Mouse (Mus musculus) retina, embryonic 14.5 days (tissue): ENCODE measurements around the gene Dmkn.
"Not testable (repeated sequence)": the region's sequence is repeated elsewhere in the genome, so short reads cannot be mapped to it uniquely, and the experiment has no call there.

Experiments used
- DNase-seq: peaks from one replicate; pipeline ENCODE4 v3.0.0-alpha.2; 2015; ENCODE audit warnings: low spot score

Gene Dmkn

DNA sequence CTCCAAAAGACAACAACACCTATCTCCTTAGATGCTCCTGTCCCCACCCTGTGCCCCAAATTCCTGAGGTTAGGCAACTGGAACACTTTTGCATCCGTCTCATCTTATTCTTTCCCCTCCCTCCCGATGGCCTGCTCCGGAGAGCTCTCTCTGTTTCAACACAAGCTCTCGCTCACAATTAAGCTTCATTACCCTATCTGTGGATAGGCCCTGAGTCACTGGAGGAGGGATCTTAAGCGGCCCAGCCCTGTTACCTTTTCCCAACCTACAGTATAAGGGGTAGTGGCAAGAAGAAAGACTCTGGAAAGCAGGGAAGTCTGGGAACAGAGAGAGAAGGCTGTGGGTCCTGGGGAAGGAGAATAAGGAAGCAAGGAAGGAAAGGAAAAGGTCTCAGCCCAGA is at the start of gene Dmkn:
Dmkn (plus strand) TSS at position 301 of the 400 bp plus-strand sequence.
- no peak for DNase-seq

GRCm38 (mm10) chr7:30717006-30717715 is 46.4 kb upstream of the Dmkn start:
- DNase-seq = peak; percentile 90

GRCm38 (mm10) chr7:30717716-30718046 is 45.9 kb upstream of the Dmkn start:
- DNase-seq = no peak

DNA sequence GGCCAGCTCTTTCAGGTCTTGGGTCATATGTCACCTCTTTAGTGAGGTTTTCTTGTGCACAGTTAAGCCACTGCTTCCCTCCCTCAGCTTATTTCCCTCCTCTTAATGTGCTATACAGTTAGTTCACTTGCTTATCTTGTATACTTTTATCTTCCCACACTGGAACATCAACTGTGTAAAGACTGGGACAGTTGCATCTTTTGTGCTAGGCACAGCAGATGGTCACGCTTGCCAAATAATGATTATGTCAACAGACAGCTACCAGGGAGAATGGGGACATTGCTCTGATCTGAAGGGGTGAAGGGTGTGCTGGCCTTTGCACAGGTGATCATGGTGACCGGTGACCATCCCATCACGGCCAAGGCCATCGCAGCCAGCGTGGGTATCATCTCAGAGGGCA is 43.9 kb upstream of the Dmkn start:
- DNase-seq = no peak

GRCm38 (mm10) chr7:30721286-30721685 is 42.3 kb upstream of the Dmkn start:
- DNase-seq = no peak

DNA sequence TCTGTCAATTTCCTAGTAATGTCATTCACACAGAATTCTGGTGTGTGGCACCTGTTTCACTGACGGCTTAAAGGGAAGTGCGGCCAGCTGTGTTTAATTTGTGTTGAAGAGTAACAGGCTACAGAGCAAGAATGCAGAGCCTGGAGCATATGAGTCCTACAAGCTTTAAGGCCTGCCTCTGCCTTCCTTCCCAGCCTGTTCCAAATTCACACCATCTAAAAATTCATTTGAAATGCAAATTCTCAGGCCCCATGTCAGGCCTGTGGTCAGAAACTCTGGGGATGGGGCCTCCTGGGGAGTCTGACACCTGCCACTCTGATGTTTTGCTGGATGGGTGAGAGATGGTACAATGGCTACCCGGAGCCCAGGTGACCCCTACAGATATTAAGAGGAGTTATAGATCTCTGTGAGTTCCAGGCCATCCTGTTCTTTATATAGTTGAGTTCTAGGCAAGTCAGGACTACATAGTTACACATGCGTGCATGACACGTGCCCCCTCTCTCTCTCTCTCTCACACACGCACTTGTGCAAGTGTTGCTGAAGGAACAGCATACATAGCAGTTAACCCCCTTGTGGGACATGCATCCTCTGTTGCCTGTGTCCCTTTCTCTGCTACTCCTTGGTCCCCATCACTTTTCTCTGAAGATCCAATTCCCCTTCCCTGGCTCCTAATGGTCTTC is 40.1 kb upstream of the Dmkn start:
- no peak for DNase-seq

DNA sequence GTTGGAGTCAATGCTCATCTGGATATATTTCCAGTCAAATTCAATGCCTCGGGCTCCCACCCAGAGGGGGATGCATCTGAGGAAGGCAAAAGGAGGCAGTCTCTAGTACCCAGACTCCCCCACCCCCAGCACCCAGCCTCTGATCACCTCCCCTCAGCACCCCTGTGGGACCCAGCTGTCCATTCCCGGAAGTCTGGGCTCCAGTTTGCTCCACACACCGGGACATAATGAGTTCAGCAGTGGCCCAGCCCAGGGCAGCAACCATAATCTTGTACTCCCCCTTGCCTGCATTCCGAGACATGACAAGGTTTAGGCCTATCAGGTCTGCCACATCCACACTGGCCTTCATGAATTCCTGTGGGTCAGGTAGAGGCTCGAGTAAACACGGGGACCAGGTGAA is 35.3 kb upstream of the Dmkn start:
- no peak for DNase-seq

- no peak for DNase-seq
Observed at GRCm38 (mm10) chr7:30728739-30729395, 34.7 kb upstream of the Dmkn start.

- peak; percentile 97 for DNase-seq
Observed at GRCm38 (mm10) chr7:30729396-30730063, 34.0 kb upstream of the Dmkn start, which contains the start of gene Tmem147. TSS of gene Tmem147 (minus strand) at chr7:30729540.

GRCm38 (mm10) chr7:30730064-30730722 is 33.4 kb upstream of the Dmkn start:
- not testable (repeated sequence) for DNase-seq

DNA sequence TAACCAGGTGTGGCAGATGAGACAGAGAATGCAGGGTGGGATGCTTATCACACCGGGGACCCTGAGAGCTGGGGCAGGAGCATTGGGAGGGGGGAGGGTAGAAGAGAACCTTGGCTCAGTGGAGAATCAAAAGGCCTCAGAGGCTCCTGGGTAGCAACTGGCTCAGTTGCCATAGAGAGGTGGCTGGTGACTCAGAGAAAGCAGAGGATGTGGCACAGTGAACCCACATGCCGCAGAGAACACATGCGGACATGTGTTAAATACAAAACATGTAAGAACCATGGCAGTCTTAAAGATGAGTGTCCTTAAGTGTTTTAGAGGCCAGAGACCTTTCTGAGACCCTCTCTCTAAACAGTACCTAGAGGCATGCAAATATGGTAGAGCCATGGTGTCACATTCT is 27.3 kb upstream of the Dmkn start:
- DNase-seq = no peak

GRCm38 (mm10) chr7:30742570-30742969 is 21.0 kb upstream of the Dmkn start:
- not testable (repeated sequence) for DNase-seq

DNA sequence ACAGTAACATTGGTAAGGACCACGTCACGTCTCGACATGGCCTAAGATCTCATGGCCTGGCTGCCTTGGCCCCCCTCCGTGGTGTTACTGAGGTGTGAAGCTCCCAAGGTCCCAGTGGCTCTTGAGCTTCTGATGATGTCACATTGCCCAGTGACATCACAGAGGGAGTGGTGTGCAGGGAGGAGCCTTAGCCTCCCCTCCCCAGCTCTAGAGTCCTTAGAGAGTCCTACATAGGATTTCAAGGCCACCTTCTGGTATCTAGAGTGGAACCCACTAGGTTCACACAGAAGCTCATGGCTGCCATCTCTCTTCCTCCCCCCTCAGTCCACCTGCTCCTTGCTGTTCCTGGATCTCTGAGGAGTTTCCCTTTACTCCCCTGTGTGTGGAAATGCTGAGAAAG is 19.9 kb upstream of the Dmkn start, which contains the start of gene Gapdhs:
Gapdhs (minus strand) TSS at position 65 of the 400 bp plus-strand sequence.
- DNase-seq = not testable (repeated sequence)

GRCm38 (mm10) chr7:30744022-30744598 is 19.4 kb upstream of the Dmkn start:
- peak; percentile 7 for DNase-seq

GRCm38 (mm10) chr7:30747525-30748204 is 15.9 kb upstream of the Dmkn start:
- no peak for DNase-seq

DNA sequence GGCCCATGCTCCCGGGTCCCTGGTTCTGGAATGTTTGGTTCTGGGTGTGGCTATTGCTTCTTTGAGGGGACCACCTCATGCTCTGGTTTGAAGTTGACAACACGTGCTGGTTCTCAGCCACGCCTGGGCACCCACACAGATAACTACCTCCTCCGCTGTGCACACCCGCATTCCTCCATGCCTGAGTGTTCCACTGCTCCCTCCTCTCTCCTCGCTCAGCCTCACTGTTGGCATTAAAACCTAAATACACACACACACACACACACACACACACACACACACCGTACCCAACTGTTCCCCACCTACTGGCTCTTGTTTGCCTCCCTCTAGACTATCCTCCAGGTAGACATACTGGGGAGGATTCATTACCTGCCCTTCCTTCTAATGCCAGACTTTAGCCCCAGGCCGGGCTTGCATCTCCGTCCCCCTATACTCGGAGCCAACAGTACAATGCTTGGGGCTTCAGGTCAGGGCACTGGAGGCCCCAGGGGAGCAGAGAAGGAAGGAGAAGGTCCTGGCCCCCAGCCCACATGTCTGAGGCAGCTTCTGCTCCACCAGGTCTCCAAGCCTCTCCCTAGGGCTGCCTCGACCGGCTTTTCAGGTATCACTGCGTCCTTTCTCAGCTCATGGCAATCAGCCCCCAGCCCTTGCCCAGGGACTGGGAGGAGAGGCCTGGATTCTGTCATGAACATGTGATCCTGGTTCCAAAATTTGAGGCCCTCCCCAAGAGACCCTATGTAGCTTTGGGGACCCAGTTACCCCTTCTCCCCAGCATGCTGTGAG is 13.5 kb upstream of the Dmkn start:
- DNase-seq = no peak

- no peak for DNase-seq
Observed at GRCm38 (mm10) chr7:30751086-30751669, 12.4 kb upstream of the Dmkn start, which contains the start of gene Sbsn. TSS of gene Sbsn (plus strand) at chr7:30751471.

GRCm38 (mm10) chr7:30757001-30757400 is 6.6 kb upstream of the Dmkn start:
- DNase-seq = no peak

DNA sequence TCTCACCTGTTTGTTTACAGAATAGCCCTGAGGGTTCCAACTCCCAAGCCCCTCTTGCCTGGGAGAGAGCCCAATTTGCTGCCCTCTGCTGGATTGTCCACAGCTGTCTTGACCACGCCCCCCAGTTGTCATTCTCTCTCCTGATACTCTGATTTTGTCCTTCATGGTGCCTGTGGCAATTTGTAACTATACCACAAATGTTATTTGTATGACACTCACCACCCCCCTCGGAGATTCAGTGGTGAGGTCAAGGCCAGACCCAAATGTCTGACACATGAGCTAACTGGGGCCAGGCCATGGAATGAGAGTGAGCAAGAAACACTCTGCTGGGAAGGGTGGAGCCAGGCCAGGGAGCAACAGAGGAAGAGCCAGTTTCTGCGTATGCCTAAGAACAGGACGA is 4.7 kb upstream of the Dmkn start:
- peak; percentile 67 for DNase-seq
